8 mouse cellular contexts compared by ENCODE assay signal in the genomic region with DNA sequence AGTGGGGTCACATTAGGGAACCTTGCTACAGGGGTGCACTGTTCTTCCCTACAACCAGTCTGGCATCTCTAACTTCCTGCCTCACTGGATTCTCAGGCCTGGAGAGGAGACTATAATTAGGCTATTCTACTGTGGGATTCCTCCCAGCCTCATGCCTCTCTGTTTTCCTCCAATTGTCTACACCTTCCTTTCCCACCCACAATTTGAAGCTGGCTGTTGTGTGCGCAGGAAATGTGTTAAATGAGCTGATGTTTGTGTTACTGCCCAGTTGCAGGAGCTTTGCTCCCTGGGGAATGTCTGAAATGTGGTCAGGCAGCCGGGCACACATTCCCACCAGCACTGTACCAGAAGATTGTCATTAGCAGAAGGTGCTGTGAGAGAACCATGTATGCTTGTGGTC.
DNase-seq lines count a peak whose midpoint lies in the region; ATAC-seq and TF ChIP-seq lines count a peak whose summit lies in the region.

No protein-coding gene starts in this region.

- H3K36me3 ChIP-seq in hindbrain, embryonic 10.5 days: no peaks in the 10 kb centered on the region
- H3K36me3 ChIP-seq in hindbrain, embryonic 14.5 days (replicated peaks; ENCODE audit: control insufficient read depth, insufficient read depth): no peaks in the 10 kb centered on the region
- H3K36me3 ChIP-seq in heart, embryonic 10.5 days: no peaks in the 10 kb centered on the region
- H3K36me3 ChIP-seq in myocyte (ENCODE audit: control insufficient read depth, insufficient read depth): no peaks in the 10 kb centered on the region
- no peaks in the 10 kb centered on the region for H3K36me3 ChIP-seq in midbrain, embryonic 14.5 days (ENCODE audit: control insufficient read depth, insufficient read depth, low read length)

- H3K79me2 ChIP-seq in myocyte (ENCODE audit: control insufficient read depth, insufficient read depth): no peaks in the 10 kb centered on the region

- H3K9ac ChIP-seq in hindbrain, embryonic 14.5 days: no peak overlapping the region
- H3K9ac ChIP-seq in midbrain, embryonic 14.5 days (replicated peaks; ENCODE audit: low read length): no peak overlapping the region

- 0 out of 2 replicates have a peak, but pooled peaks cover 5% of the 10 kb centered on the region for H3K9me3 ChIP-seq in hindbrain, embryonic 10.5 days
- H3K9me3 ChIP-seq in hindbrain, embryonic 14.5 days (ENCODE audit: control insufficient read depth, low read length): no peaks in the 10 kb centered on the region
- H3K9me3 ChIP-seq in heart, embryonic 10.5 days: no peaks in the 10 kb centered on the region
- H3K9me3 ChIP-seq in midbrain, embryonic 14.5 days (ENCODE audit: control insufficient read depth, low read length): no peaks in the 10 kb centered on the region

- H3ac ChIP-seq in myocyte (ENCODE audit: control insufficient read depth, insufficient read length): no peak overlapping the region

- 48% methylated on average over 2 of the region's 2 CpGs for WGBS in hindbrain, embryonic 10.5 days
- WGBS in hindbrain, embryonic 14.5 days: 70% methylated on average over 2 of the region's 2 CpGs
- WGBS in heart, embryonic 10.5 days: 32% methylated on average over 2 of the region's 2 CpGs
- 74% methylated on average over 2 of the region's 2 CpGs for WGBS in midbrain, embryonic 14.5 days

- H3K4me1 ChIP-seq in hindbrain, embryonic 10.5 days (replicated peaks): peaks cover 23% of the 10 kb centered on the region
- H3K4me1 ChIP-seq in hindbrain, embryonic 14.5 days (replicated peaks; ENCODE audit: control insufficient read depth, insufficient read depth, low read length): no peaks in the 10 kb centered on the region
- H3K4me1 ChIP-seq in heart, embryonic 10.5 days: peaks cover 42% of the 10 kb centered on the region
- no peaks in the 10 kb centered on the region for H3K4me1 ChIP-seq in midbrain, embryonic 14.5 days (ENCODE audit: control insufficient read depth, insufficient read depth, low read length)

- H3K4me3 ChIP-seq in hindbrain, embryonic 10.5 days: no peak overlapping the region
- no peak overlapping the region for H3K4me3 ChIP-seq in hindbrain, embryonic 14.5 days (replicated peaks; ENCODE audit: low read length)
- no peak overlapping the region for H3K4me3 ChIP-seq in heart, embryonic 10.5 days
- H3K4me3 ChIP-seq in myocyte: no peak overlapping the region
- no peak overlapping the region for H3K4me3 ChIP-seq in midbrain, embryonic 14.5 days (replicated peaks; ENCODE audit: low read depth, low read length)

- H3K27ac ChIP-seq in hindbrain, embryonic 10.5 days: 0 out of 2 replicates have a peak overlapping the region, but pooled peaks have one; percentile 30
- H3K27ac ChIP-seq in hindbrain, embryonic 14.5 days: no peak overlapping the region
- H3K27ac ChIP-seq in heart, embryonic 10.5 days: peak overlapping the region; percentile 56
- no peak overlapping the region for H3K27ac ChIP-seq in midbrain, embryonic 14.5 days (replicated peaks; ENCODE audit: low read depth, low read length)

- H3K4me2 ChIP-seq in hindbrain, embryonic 14.5 days (replicated peaks): no peak overlapping the region
- H3K4me2 ChIP-seq in myocyte (ENCODE audit: low read depth): peak overlapping the region; percentile 26
- no peak overlapping the region for H3K4me2 ChIP-seq in midbrain, embryonic 14.5 days (ENCODE audit: low read length)

- no peak for DNase-seq in hindbrain, embryonic 10.5 days (ENCODE audit: low spot score)
- no peak for DNase-seq in hindbrain, embryonic 14.5 days (ENCODE audit: low spot score)
- no peak for DNase-seq in heart, embryonic 10.5 days (ENCODE audit: low spot score)
- peak; percentile 55 for DNase-seq in kidney, postnatal 10 days
- DNase-seq in midbrain, embryonic 14.5 days: no peak
- DNase-seq in cerebellum, postnatal 10 days: no peak
- no peak for DNase-seq in retina, embryonic 14.5 days (ENCODE audit: low spot score)

- ATAC-seq in hindbrain, embryonic 14.5 days (ENCODE audit: low FRiP score): no peak
- ATAC-seq in midbrain, embryonic 14.5 days (ENCODE audit: low FRiP score, low TSS enrichment): no peak

- no peaks in the 10 kb centered on the region for H3K27me3 ChIP-seq in hindbrain, embryonic 10.5 days (ENCODE audit: insufficient read depth, poor library complexity, severe bottlenecking)
- H3K27me3 ChIP-seq in hindbrain, embryonic 14.5 days (ENCODE audit: control insufficient read depth, insufficient read depth, low read length): no peaks in the 10 kb centered on the region
- no peaks in the 10 kb centered on the region for H3K27me3 ChIP-seq in heart, embryonic 10.5 days (ENCODE audit: insufficient read depth, poor library complexity, severe bottlenecking)
- no peaks in the 10 kb centered on the region for H3K27me3 ChIP-seq in myocyte (ENCODE audit: control insufficient read depth, insufficient read depth, insufficient read length)
- no peaks in the 10 kb centered on the region for H3K27me3 ChIP-seq in midbrain, embryonic 14.5 days (ENCODE audit: control insufficient read depth, insufficient read depth, low read length)

- no peak for TF ChIP-seq POLR2A in myocyte (IDR thresholded peaks at IDR 0.05; ENCODE audit: insufficient read length, low read depth)

TF ChIP-seq in myocyte, 11 proteins besides CTCF, POLR2A, EP300 and RAD21:
- no peak for TF ChIP-seq MYOG (IDR thresholded peaks at IDR 0.05; ENCODE audit: control insufficient read depth in 1 of 3, insufficient read depth in 1 of 3, insufficient read length in 2 of 3, low read depth in 2 of 3)
- TF ChIP-seq MAX (IDR thresholded peaks at IDR 0.05; ENCODE audit: low read depth): no peak
- TF ChIP-seq CEBPB (IDR thresholded peaks at IDR 0.05; ENCODE audit: insufficient read depth, poor library complexity, severe bottlenecking): no peak
- no peak for TF ChIP-seq SRF (IDR thresholded peaks at IDR 0.05; ENCODE audit: control insufficient read depth, insufficient read length, low read depth)
- TF ChIP-seq REST (IDR thresholded peaks at IDR 0.05; ENCODE audit: insufficient read depth, insufficient read length): no peak
- no peak for TF ChIP-seq E2F4 (IDR thresholded peaks at IDR 0.05; ENCODE audit: insufficient read depth)
- TF ChIP-seq POLR2AphosphoS2 (IDR thresholded peaks at IDR 0.05; ENCODE audit: insufficient read length, low read depth): no peak
- no peak for TF ChIP-seq USF1 (IDR thresholded peaks at IDR 0.05; ENCODE audit: low read depth)
- no peak for TF ChIP-seq MYOD1 (IDR thresholded peaks at IDR 0.05; ENCODE audit: control insufficient read depth in 1 of 3, insufficient read length in 2 of 3, low read depth in 2 of 3)

Comparison
In these comparisons a context has a peak if more than half of its experiments do, and no peak if none do; other contexts are left out.
1. H3K27ac ChIP-seq: peak in hindbrain, embryonic 10.5 days (single experiment) and heart, embryonic 10.5 days (single experiment); none in hindbrain, embryonic 14.5 days (single experiment) and midbrain, embryonic 14.5 days (single experiment).